Mouse (Mus musculus) small intestine, adult 2 months (tissue): ENCODE results near the gene Arxes2.

Experiments
- CTCF ChIP-seq: fragments of 200-500 bp; IDR thresholded peaks from 2 replicates; pipeline ENCODE4 v1.5.1; 2012; ENCODE audit warnings: low read depth, mild to moderate bottlenecking, control low read depth, inconsistent platforms, low read length, moderate library complexity, mixed read lengths; ENCODE audit not compliant: insufficient replicate concordance, insufficient read length; ENCODE audit errors: extremely low read depth
- POLR2A ChIP-seq: fragments of 200-500 bp; IDR thresholded peaks from 2 replicates; pipeline ENCODE4 v1.6.1; 2012; ENCODE audit warnings: low read depth, mild to moderate bottlenecking, control low read depth, inconsistent platforms, low read length, moderate library complexity

GRCm38 (mm10) chrX:135948699-135949437 is 44.8 kb upstream of the Arxes2 start:
- TF ChIP-seq CTCF (no peak), POLR2A (no peak)
